Comparison of ENCODE assay signal across 36 mouse cellular contexts in the genomic region with DNA sequence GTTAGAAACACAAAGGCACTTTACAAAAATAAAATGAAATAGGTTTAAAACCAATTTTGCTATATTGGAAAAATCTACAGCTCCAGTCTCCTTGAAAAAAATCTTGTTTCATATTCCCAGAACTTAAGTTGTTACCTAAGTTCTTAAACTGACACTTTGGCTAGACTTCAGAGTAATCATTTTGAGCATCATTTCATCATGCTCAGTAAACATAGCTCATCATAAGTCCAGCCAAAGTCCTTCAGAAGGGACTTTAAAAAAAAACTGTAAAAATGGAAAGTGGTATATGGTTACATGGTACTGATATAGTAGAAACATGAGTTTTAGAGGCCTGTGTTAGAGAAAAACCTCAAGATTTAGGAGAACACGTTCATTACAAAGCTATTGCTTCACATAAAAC. TPM values are rescaled to one million over a fixed set of nuclear protein-coding genes. Genes with fewer than 3 reads are reported as not detected.
"Had no signal": no experiment of that assay in that cellular context is flagged by ENCODE, and none has a peak within 500 bp of the region (broad histone marks: within the 10 kb centered on the region; RNA-seq: fewer than 3 reads in every experiment).

No protein-coding gene starts in this region.

- H3K36me3 ChIP-seq: limb, embryonic 12.5 days; limb, embryonic 13.5 days; liver, embryonic 12.5 days; liver, embryonic 13.5 days; liver, embryonic 15.5 days; lung, embryonic 15.5 days had no signal

- DNase-seq: left cerebral cortex, postnatal 4 days; liver; liver, embryonic 13.5 days; lung, adult 18-20 months; lung, adult 2 months; lung, embryonic 14.5 days; lung, postnatal 10 days; lung, postnatal 14 days; lung, postnatal 36 days; lung, postnatal 4 days had no signal

- H3K4me1 ChIP-seq: limb, embryonic 10.5 days; limb, embryonic 12.5 days; limb, embryonic 13.5 days; limb, embryonic 15.5 days; liver, embryonic 12.5 days; liver, embryonic 13.5 days; liver, embryonic 15.5 days; lung, embryonic 15.5 days; megakaryocyte, embryonic 14.5 days; midbrain, embryonic 10.5 days; midbrain, embryonic 12.5 days; midbrain, embryonic 13.5 days; midbrain, embryonic 15.5 days; neural tube, embryonic 12.5 days had no signal

- H3K9me3 ChIP-seq: limb, embryonic 12.5 days; limb, embryonic 13.5 days; liver, embryonic 12.5 days; liver, embryonic 13.5 days; liver, embryonic 15.5 days; lung, embryonic 15.5 days; megakaryocyte, embryonic 14.5 days; midbrain, embryonic 10.5 days; midbrain, embryonic 12.5 days; midbrain, embryonic 13.5 days; midbrain, embryonic 15.5 days had no signal

- H3K4me2 ChIP-seq: limb, embryonic 12.5 days; limb, embryonic 13.5 days; limb, embryonic 15.5 days; liver, embryonic 11.5 days; liver, embryonic 12.5 days; liver, embryonic 13.5 days; liver, embryonic 15.5 days; lung, embryonic 14.5 days; lung, embryonic 15.5 days; midbrain, embryonic 12.5 days; midbrain, embryonic 13.5 days; midbrain, embryonic 15.5 days; neural tube, embryonic 12.5 days had no signal

- H3K27ac ChIP-seq: left cerebral cortex, adult 2 months; limb, embryonic 10.5 days; limb, embryonic 12.5 days; limb, embryonic 13.5 days; limb, embryonic 15.5 days; liver, embryonic 12.5 days; liver, embryonic 13.5 days; liver, embryonic 14.5 days; liver, embryonic 15.5 days; lung, embryonic 15.5 days; macrophage; midbrain, embryonic 10.5 days; midbrain, embryonic 12.5 days; midbrain, embryonic 13.5 days; midbrain, embryonic 15.5 days; neural tube, embryonic 12.5 days had no signal

- H3K27me3 ChIP-seq: limb, embryonic 12.5 days; limb, embryonic 13.5 days; limb, embryonic 15.5 days; liver, embryonic 12.5 days; liver, embryonic 13.5 days; liver, embryonic 15.5 days; lung, embryonic 15.5 days; megakaryocyte, embryonic 14.5 days; midbrain, embryonic 12.5 days; midbrain, embryonic 13.5 days; midbrain, embryonic 15.5 days; neural tube, embryonic 12.5 days had no signal

- ATAC-seq: liver, embryonic 12.5 days; lung, postnatal 0 days; midbrain, embryonic 13.5 days; midbrain, embryonic 15.5 days; midbrain, embryonic 16.5 days had no signal

- H3K9ac ChIP-seq: limb, embryonic 12.5 days; limb, embryonic 13.5 days; limb, embryonic 15.5 days; liver, embryonic 12.5 days; liver, embryonic 13.5 days; liver, embryonic 14.5 days; liver, embryonic 15.5 days; lung, embryonic 14.5 days; lung, embryonic 15.5 days; midbrain, embryonic 12.5 days; midbrain, embryonic 13.5 days; midbrain, embryonic 15.5 days; neural tube, embryonic 12.5 days had no signal

- H3K4me3 ChIP-seq: left cerebral cortex, adult 2 months; limb, embryonic 10.5 days; limb, embryonic 12.5 days; limb, embryonic 13.5 days; limb, embryonic 15.5 days; liver, embryonic 12.5 days; liver, embryonic 13.5 days; liver, embryonic 15.5 days; lung, embryonic 15.5 days; megakaryocyte, embryonic 14.5 days; midbrain, embryonic 10.5 days; midbrain, embryonic 12.5 days; midbrain, embryonic 13.5 days; midbrain, embryonic 15.5 days; myocyte; neural tube, embryonic 12.5 days had no signal

RNA-seq across cellular contexts. Expression of a gene that starts 26.2 kb away (rescaled TPM):
- total RNA-seq: megakaryocyte progenitor cell, adult 5-6 weeks; megakaryocyte, adult 5-6 weeks; megakaryocyte-erythroid progenitor cell, adult 5-6 weeks; midbrain, postnatal 0 days; monocyte, adult 5-6 weeks had no signal
- polyA plus RNA-seq: lung, adult 2 months; macrophage; myocyte had no signal

RNA-seq across cellular contexts. Expression of a gene that starts 26.2 kb away (rescaled TPM):
- total RNA-seq: megakaryocyte progenitor cell, adult 5-6 weeks; megakaryocyte, adult 5-6 weeks; monocyte, adult 5-6 weeks had no signal
- polyA plus RNA-seq: liver, embryonic 16.5 days; lung, postnatal 0 days; macrophage had no signal
